Mouse (Mus musculus) stomach, postnatal 0 days (tissue): ENCODE measurements around the gene Glrx3.

Source experiments
- CTCF ChIP-seq: IDR thresholded peaks from 2 replicates; pipeline ENCODE4 v1.5.1; 2016; ENCODE audit warnings: antibody characterized with exemption, low read depth, mild to moderate bottlenecking, moderate library complexity
- EP300 ChIP-seq: optimal IDR thresholded peaks from 2 replicates; pipeline ENCODE3; 2016; ENCODE audit warnings: antibody characterized with exemption

DNA sequence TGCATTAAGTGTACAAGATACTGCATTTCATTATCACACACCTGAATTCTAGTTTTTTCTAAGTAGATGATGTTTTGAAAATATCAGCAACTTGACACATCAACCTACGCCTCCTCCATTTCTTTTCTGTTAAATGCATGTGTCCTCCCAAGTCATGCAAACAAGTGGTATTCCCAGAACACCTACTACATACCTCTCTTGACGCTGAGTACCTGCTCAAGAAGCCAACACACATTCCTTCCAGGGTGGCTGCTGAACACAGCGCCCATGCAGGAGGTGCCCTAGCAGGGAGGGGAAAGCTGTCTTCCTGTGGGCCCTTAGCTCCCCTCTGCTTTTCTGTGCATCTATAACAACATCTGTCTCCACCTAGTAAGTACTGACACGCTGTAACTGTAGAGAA, 38.4 kb upstream of the Glrx3 start:
- no peak for TF ChIP-seq CTCF
- TF ChIP-seq EP300, result no peak
